Comparison of ENCODE assay signal across 11 mouse cellular contexts in the genomic region with DNA sequence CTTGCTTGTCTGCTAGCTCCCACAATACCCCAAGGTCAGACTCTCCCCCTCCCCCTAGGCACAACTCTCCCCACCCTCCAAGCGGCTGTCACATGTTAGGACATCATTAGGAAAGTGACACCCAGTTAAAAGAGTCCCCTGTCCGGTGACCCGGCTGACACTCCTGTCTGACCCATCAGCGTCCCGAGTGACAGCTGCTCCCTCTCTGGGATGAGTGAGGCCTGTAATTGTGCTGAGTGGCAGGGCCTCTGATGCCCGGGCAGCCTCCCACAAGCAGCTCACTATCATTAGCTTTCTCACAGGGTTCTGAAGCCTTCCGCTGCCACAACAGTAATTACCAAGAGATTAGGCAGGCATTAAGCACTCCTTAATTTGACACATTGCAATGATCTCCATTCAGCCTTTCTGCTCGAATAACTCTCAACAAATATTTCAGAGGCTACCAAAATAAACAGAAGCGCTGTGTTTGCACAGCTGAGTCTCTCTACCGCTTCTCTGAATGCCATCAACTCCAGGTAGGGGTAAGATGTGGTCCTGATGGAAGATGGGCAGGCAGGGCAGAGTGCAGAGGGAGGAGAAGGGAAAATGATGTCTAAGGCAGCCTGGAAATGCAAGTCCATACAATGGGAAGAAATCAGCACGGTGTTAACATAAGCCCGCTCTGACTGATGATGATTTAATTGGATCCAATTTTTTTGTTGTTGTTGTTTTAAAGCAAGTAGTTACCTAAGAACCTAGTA.
DNase-seq lines count a peak whose midpoint lies in the region; ATAC-seq and TF ChIP-seq lines count a peak whose summit lies in the region.
"Had no signal": no experiment of that assay in that cellular context is flagged by ENCODE, and none has a peak within 500 bp of the region (broad histone marks: within the 10 kb centered on the region; RNA-seq: fewer than 3 reads in every experiment).

No protein-coding gene starts in this region.

- peak; percentile 76 for ATAC-seq in hindbrain, embryonic 11.5 days (ENCODE audit: low FRiP score)
- ATAC-seq in midbrain, postnatal 0 days (ENCODE audit: low FRiP score) = no peak
- ATAC-seq: liver, embryonic 12.5 days had no signal

- DNase-seq in gastrocnemius, postnatal 25 days = peak; percentile 6
- DNase-seq in gastrocnemius, adult 8-10 months (ENCODE audit: low spot score in 2 of 2) = no peak
- DNase-seq in embryo, embryonic 9.5 days (ENCODE audit: extremely low spot score) = peak; percentile 57
- peak; percentile 58 for DNase-seq in hindbrain, embryonic 11.5 days (ENCODE audit: low spot score)
- peak; percentile 31 for DNase-seq in midbrain, postnatal 0 days (ENCODE audit: low spot score)
- no peak for DNase-seq in cerebellum, postnatal 36 days
- DNase-seq in thymus, postnatal 4 days = no peak
- DNase-seq in adrenal gland, postnatal 10 days = no peak
- DNase-seq: cerebellum, adult 2 months had no signal

- H3K9ac ChIP-seq in hindbrain, embryonic 11.5 days (ENCODE audit: low read depth, low read length) = no peak overlapping the region
- no peak overlapping the region for H3K9ac ChIP-seq in midbrain, postnatal 0 days (replicated peaks; ENCODE audit: low read length, poor library complexity, severe bottlenecking)
- H3K9ac ChIP-seq: liver, embryonic 12.5 days had no signal

- H3K36me3 ChIP-seq in hindbrain, embryonic 11.5 days (ENCODE audit: control insufficient read depth, insufficient read depth, low read length) = no peaks in the 10 kb centered on the region
- H3K36me3 ChIP-seq in midbrain, postnatal 0 days (ENCODE audit: insufficient read depth, low read length) = no peaks in the 10 kb centered on the region
- H3K36me3 ChIP-seq: G1E; liver, embryonic 12.5 days had no signal

- no peak for TF ChIP-seq CTCF in midbrain, postnatal 0 days (IDR thresholded peaks at IDR 0.05)

- H3K27ac ChIP-seq in hindbrain, embryonic 11.5 days (ENCODE audit: low read depth, low read length) = no peak overlapping the region
- H3K27ac ChIP-seq in midbrain, postnatal 0 days (ENCODE audit: low read depth, low read length) = no peak overlapping the region
- H3K27ac ChIP-seq: liver, embryonic 12.5 days had no signal

- H3K27me3 ChIP-seq in hindbrain, embryonic 11.5 days (ENCODE audit: control insufficient read depth, insufficient read depth, low read length) = no peaks in the 10 kb centered on the region
- no peaks in the 10 kb centered on the region for H3K27me3 ChIP-seq in midbrain, postnatal 0 days (ENCODE audit: insufficient read depth, low read length)
- H3K27me3 ChIP-seq: liver, embryonic 12.5 days had no signal

- 23% methylated on average over 12 of the region's 12 CpGs for WGBS in hindbrain, embryonic 11.5 days
- 21% methylated on average over 12 of the region's 12 CpGs for WGBS in midbrain, postnatal 0 days

- H3K4me2 ChIP-seq in hindbrain, embryonic 11.5 days (replicated peaks; ENCODE audit: low read depth, low read length) = no peak overlapping the region
- H3K4me2 ChIP-seq in midbrain, postnatal 0 days (ENCODE audit: low read depth, low read length, poor library complexity, severe bottlenecking) = no peak overlapping the region
- H3K4me2 ChIP-seq: liver, embryonic 12.5 days had no signal

- H3K4me1 ChIP-seq in hindbrain, embryonic 11.5 days (replicated peaks; ENCODE audit: control insufficient read depth, insufficient read depth, low read length) = 0 out of 2 replicates have a peak, but pooled peaks cover 2% of the 10 kb centered on the region
- 0 out of 2 replicates have a peak, but pooled peaks cover 5% of the 10 kb centered on the region for H3K4me1 ChIP-seq in midbrain, postnatal 0 days (ENCODE audit: insufficient read depth, low read length)
- H3K4me1 ChIP-seq: liver, embryonic 12.5 days had no signal

- no peak overlapping the region for H3K4me3 ChIP-seq in hindbrain, embryonic 11.5 days (ENCODE audit: low read depth, low read length)
- H3K4me3 ChIP-seq in midbrain, postnatal 0 days (ENCODE audit: low read depth, low read length) = no peak overlapping the region
- H3K4me3 ChIP-seq: liver, embryonic 12.5 days had no signal

- H3K9me3 ChIP-seq in hindbrain, embryonic 11.5 days (ENCODE audit: control insufficient read depth, low read length) = no peaks in the 10 kb centered on the region
- H3K9me3 ChIP-seq in midbrain, postnatal 0 days (ENCODE audit: low read length) = no peaks in the 10 kb centered on the region
- H3K9me3 ChIP-seq: G1E; liver, embryonic 12.5 days had no signal

Comparison
In these comparisons a context has a peak if more than half of its experiments do, and no peak if none do; other contexts are left out.
1. DNase-seq: peak in gastrocnemius, postnatal 25 days (single experiment), embryo, embryonic 9.5 days (single experiment), hindbrain, embryonic 11.5 days (single experiment) and midbrain, postnatal 0 days (single experiment); none in gastrocnemius, adult 8-10 months (0 of 2), cerebellum, postnatal 36 days (0 of 2), thymus, postnatal 4 days (single experiment) and adrenal gland, postnatal 10 days (single experiment).